Comparison of ENCODE assay signal across 8 mouse cellular contexts in genomic region chr5:30949654-30950326, GRCm38 (mm10). TPM values are rescaled to one million over a fixed set of nuclear protein-coding genes. Genes with fewer than 3 reads are reported as not detected.
A peak's percentile ranks its signal among the peaks of the same experiment; 100 is the strongest.
DNase-seq lines count a peak whose midpoint lies in the region; ATAC-seq lines count a peak whose summit lies in the region.

No protein-coding gene starts in this region.

- peak overlapping the region; percentile 78 for H3K27ac ChIP-seq in hindbrain, embryonic 16.5 days (ENCODE audit: low read depth, low read length)

- ATAC-seq in hindbrain, embryonic 16.5 days, result peak; percentile 85

- peak overlapping the region; percentile 52 for H3K4me3 ChIP-seq in hindbrain, embryonic 16.5 days (ENCODE audit: low read length)

- no peaks in the 10 kb centered on the region for H3K9me3 ChIP-seq in hindbrain, embryonic 16.5 days (ENCODE audit: control insufficient read depth, low read length)

- peak overlapping the region; percentile 93 for H3K4me2 ChIP-seq in hindbrain, embryonic 16.5 days (ENCODE audit: low read length)

- H3K4me1 ChIP-seq in hindbrain, embryonic 16.5 days (ENCODE audit: control insufficient read depth, insufficient read depth, low read depth, low read length), result peaks cover 12% of the 10 kb centered on the region

- WGBS in hindbrain, embryonic 16.5 days, result under 1% methylated on average over 30 of the region's 31 CpGs

- H3K27me3 ChIP-seq in hindbrain, embryonic 16.5 days (replicated peaks; ENCODE audit: control insufficient read depth, insufficient read depth, low read length), result no peaks in the 10 kb centered on the region

- DNase-seq in ZHBTc4 (ENCODE audit: low read depth, low spot score), result peak; percentile 98
- DNase-seq in cerebellum, postnatal 4 days (ENCODE audit: low spot score in 2 of 2), result peak; percentile 79 to 91
- peak; percentile 90 for DNase-seq in gastrocnemius, adult 18-20 months (ENCODE audit: low spot score)
- peak; percentile 89 to 94 for DNase-seq in left cerebral cortex, adult 18-20 months (ENCODE audit: low spot score in 2 of 2)
- DNase-seq in lung, postnatal 4 days, result peak; percentile 95 to 96
- DNase-seq in retina, postnatal 7 days (ENCODE audit: low read depth, low spot score), result peak; percentile 66
- DNase-seq in urinary bladder, adult 18-20 months (ENCODE audit: low spot score in 2 of 2), result peak; percentile 82 to 87

- H3K36me3 ChIP-seq in hindbrain, embryonic 16.5 days (ENCODE audit: control insufficient read depth, insufficient read depth, low read length), result peaks cover 12% of the 10 kb centered on the region

- H3K9ac ChIP-seq in hindbrain, embryonic 16.5 days (ENCODE audit: low read depth, low read length), result peak overlapping the region; percentile 71

RNA-seq across cellular contexts. Expression of gene Cgref1, which starts 4.4 kb away (rescaled TPM):
- 1 to 10 TPM; 3.0 to 3.9 TPM for total RNA-seq in gastrocnemius, adult 18-20 months (2021)
- 77.3 and 89.1 TPM in 2 replicates for polyA plus RNA-seq in hindbrain, embryonic 16.5 days (2015; fragmentation: Nextera tagmentation; extraction: Ambion mirVana)
- total RNA-seq in left cerebral cortex, adult 18-20 months (2021), result 10 to 100 TPM; 26.1 to 28.6 TPM

RNA-seq across cellular contexts. Expression of gene Preb, which starts 10.4 kb away (rescaled TPM):
- 10 to 100 TPM; 70.5 to 78.2 TPM for total RNA-seq in gastrocnemius, adult 18-20 months (2021)
- 115 and 123 TPM in 2 replicates for polyA plus RNA-seq in hindbrain, embryonic 16.5 days (2015; fragmentation: Nextera tagmentation; extraction: Ambion mirVana)
- 100 to 1,000 TPM; 121 to 133 TPM for total RNA-seq in left cerebral cortex, adult 18-20 months (2021)

RNA-seq across cellular contexts. Expression of gene Tcf23, which starts 18.7 kb away (rescaled TPM):
- total RNA-seq in gastrocnemius, adult 18-20 months (2021), result under 1 TPM; 0.07 to 0.21 TPM
- polyA plus RNA-seq in hindbrain, embryonic 16.5 days (2015; fragmentation: Nextera tagmentation; extraction: Ambion mirVana), result not detected in 2 replicates
- total RNA-seq in left cerebral cortex, adult 18-20 months (2021), result under 1 TPM; 0.14 to 0.16 TPM

RNA-seq across cellular contexts. Expression of gene Khk, which starts 28.6 kb away (rescaled TPM):
- total RNA-seq in gastrocnemius, adult 18-20 months (2021), result 10 to 100 TPM; 36.5 to 36.6 TPM
- polyA plus RNA-seq in hindbrain, embryonic 16.5 days (2015; fragmentation: Nextera tagmentation; extraction: Ambion mirVana), result 12.2 and 13.7 TPM in 2 replicates
- 10 to 100 TPM; 15.8 to 19.3 TPM for total RNA-seq in left cerebral cortex, adult 18-20 months (2021)

RNA-seq across cellular contexts. Expression of gene Emilin1, which starts 36.6 kb away (rescaled TPM):
- total RNA-seq in gastrocnemius, adult 18-20 months (2021), result 1 to 10 TPM; 2.5 to 4.4 TPM
- 16.3 and 24.6 TPM in 2 replicates for polyA plus RNA-seq in hindbrain, embryonic 16.5 days (2015; fragmentation: Nextera tagmentation; extraction: Ambion mirVana)
- total RNA-seq in left cerebral cortex, adult 18-20 months (2021), result 1 to 10 TPM; 2.6 to 3.6 TPM

Comparison
In these comparisons a context has a peak if more than half of its experiments do, and no peak if none do; other contexts are left out.
1. Peak in every context shown above with its lines: DNase-seq, ATAC-seq, H3K4me3 ChIP-seq and H3K27ac ChIP-seq.
2. RNA of gene Cgref1, which starts 4.4 kb away (total RNA-seq): 26.1 to 28.6 TPM in left cerebral cortex, adult 18-20 months; 3.0 to 3.9 TPM in gastrocnemius, adult 18-20 months; every median in the first group is over 4 times any median in the second.